In the genomic region with DNA sequence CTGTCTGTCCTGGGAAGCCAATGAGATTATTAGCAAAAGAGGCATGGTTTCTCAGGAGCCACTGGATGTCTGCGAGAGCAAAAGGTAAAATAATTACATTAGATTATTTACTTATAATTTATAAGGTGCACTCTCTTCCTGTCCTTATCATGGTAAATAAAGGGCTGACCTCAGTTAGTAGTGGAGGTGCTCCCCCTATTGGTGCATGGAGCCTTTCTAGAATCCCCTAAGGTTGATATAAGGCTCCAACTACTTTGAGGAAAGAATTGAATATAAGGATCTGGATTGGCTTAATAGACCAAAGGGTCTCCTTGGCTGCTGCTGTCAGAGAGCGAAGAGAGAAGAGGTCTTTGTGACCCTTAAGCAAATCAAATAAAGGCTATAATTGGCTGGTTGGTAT, we compare ENCODE assay signal across 13 mouse cellular contexts. TPM values are rescaled to one million over a fixed set of nuclear protein-coding genes. Genes with fewer than 3 reads are reported as not detected.
DNase-seq lines count a peak whose midpoint lies in the region; ATAC-seq and TF ChIP-seq lines count a peak whose summit lies in the region.
"Had no signal": no experiment of that assay in that cellular context is flagged by ENCODE, and none has a peak within 500 bp of the region (broad histone marks: within the 10 kb centered on the region; RNA-seq: fewer than 3 reads in every experiment).

No protein-coding gene starts in this region.

- TF ChIP-seq POLR2A in heart, adult 2 months (IDR thresholded peaks at IDR 0.05; ENCODE audit: insufficient read depth, low read depth, low read length): no peak
- TF ChIP-seq POLR2A in thymus, adult 2 months (IDR thresholded peaks at IDR 0.05; ENCODE audit: control insufficient read depth, extremely low read depth, insufficient read depth, low read length, poor library complexity): no peak

- no peak overlapping the region for H3K4me2 ChIP-seq in liver, postnatal 0 days (ENCODE audit: low read depth, low read length)
- H3K4me2 ChIP-seq in hindbrain, embryonic 12.5 days (replicated peaks): no peak overlapping the region
- H3K4me2 ChIP-seq: forebrain, embryonic 12.5 days; limb, embryonic 12.5 days; midbrain, embryonic 12.5 days had no signal

- intact Hi-C loops in heart, adult 2 months (cut with DNase I): no loop called here
- intact Hi-C loops in heart, postnatal 25 days (cut with DNase I): no loop called here

- H3K4me3 ChIP-seq in heart, adult 2 months: no peak overlapping the region
- H3K4me3 ChIP-seq in thymus, adult 2 months (ENCODE audit: control insufficient read depth, insufficient read depth, low read length): no peak overlapping the region
- no peak overlapping the region for H3K4me3 ChIP-seq in liver, postnatal 0 days (ENCODE audit: low read depth, low read length)
- H3K4me3 ChIP-seq in hindbrain, embryonic 12.5 days: no peak overlapping the region
- H3K4me3 ChIP-seq: forebrain, embryonic 12.5 days; limb, embryonic 12.5 days; midbrain, embryonic 12.5 days had no signal

- no peak overlapping the region for H3K27ac ChIP-seq in heart, adult 2 months
- no peak overlapping the region for H3K27ac ChIP-seq in thymus, adult 2 months (ENCODE audit: control insufficient read depth, insufficient read depth, low read length)
- H3K27ac ChIP-seq in liver, postnatal 0 days (ENCODE audit: low read depth): no peak overlapping the region
- no peak overlapping the region for H3K27ac ChIP-seq in hindbrain, embryonic 12.5 days
- H3K27ac ChIP-seq: forebrain, embryonic 12.5 days; limb, embryonic 12.5 days; midbrain, embryonic 12.5 days had no signal

- TF ChIP-seq CTCF in heart, adult 2 months (IDR thresholded peaks at IDR 0.05): peak; percentile 57
- no peak for TF ChIP-seq CTCF in thymus, adult 2 months (IDR thresholded peaks at IDR 0.05; ENCODE audit: borderline replicate concordance, control insufficient read depth, extremely low read depth, insufficient read depth, low read length, poor library complexity)
- peak; percentile 61 for TF ChIP-seq CTCF in liver, postnatal 0 days (IDR thresholded peaks at IDR 0.05; ENCODE audit: low read depth)

- H3K9me3 ChIP-seq in liver, postnatal 0 days (ENCODE audit: low read length): no peaks in the 10 kb centered on the region
- H3K9me3 ChIP-seq in hindbrain, embryonic 12.5 days (replicated peaks): no peaks in the 10 kb centered on the region
- H3K9me3 ChIP-seq: forebrain, embryonic 12.5 days; limb, embryonic 12.5 days; midbrain, embryonic 12.5 days had no signal

- TF ChIP-seq EP300 in heart, adult 2 months (IDR thresholded peaks at IDR 0.05; ENCODE audit: insufficient read depth, low read depth, low read length): no peak
- TF ChIP-seq EP300 in liver, postnatal 0 days (IDR thresholded peaks at IDR 0.05; ENCODE audit: low read depth): no peak

- no peaks in the 10 kb centered on the region for H3K27me3 ChIP-seq in heart, adult 2 months (ENCODE audit: control insufficient read depth, insufficient read depth, low read length)
- no peaks in the 10 kb centered on the region for H3K27me3 ChIP-seq in thymus, adult 2 months (ENCODE audit: control insufficient read depth, insufficient read depth, low read length)
- H3K27me3 ChIP-seq in liver, postnatal 0 days (ENCODE audit: insufficient read depth, low read length): no peaks in the 10 kb centered on the region
- no peaks in the 10 kb centered on the region for H3K27me3 ChIP-seq in hindbrain, embryonic 12.5 days
- H3K27me3 ChIP-seq: forebrain, embryonic 12.5 days; limb, embryonic 12.5 days; midbrain, embryonic 12.5 days had no signal

- H3K36me3 ChIP-seq in heart, adult 2 months (ENCODE audit: control insufficient read depth, insufficient read depth, low read length): no peaks in the 10 kb centered on the region
- no peaks in the 10 kb centered on the region for H3K36me3 ChIP-seq in thymus, adult 2 months (ENCODE audit: control insufficient read depth, insufficient read depth, low read length)
- no peaks in the 10 kb centered on the region for H3K36me3 ChIP-seq in liver, postnatal 0 days (replicated peaks; ENCODE audit: insufficient read depth, low read length)
- H3K36me3 ChIP-seq in hindbrain, embryonic 12.5 days: 0 out of 2 replicates have a peak, but pooled peaks cover 3% of the 10 kb centered on the region
- H3K36me3 ChIP-seq: forebrain, embryonic 12.5 days; limb, embryonic 12.5 days; midbrain, embryonic 12.5 days had no signal

- no peak overlapping the region for H3K9ac ChIP-seq in heart, adult 2 months (ENCODE audit: low read depth, low read length)
- no peak overlapping the region for H3K9ac ChIP-seq in liver, postnatal 0 days (replicated peaks)
- H3K9ac ChIP-seq in hindbrain, embryonic 12.5 days: no peak overlapping the region
- H3K9ac ChIP-seq: forebrain, embryonic 12.5 days; limb, embryonic 12.5 days; midbrain, embryonic 12.5 days had no signal

- ATAC-seq in liver, postnatal 0 days: no peak
- no peak for ATAC-seq in granulocyte monocyte progenitor cell, adult 5-6 weeks (replicated peaks; ENCODE audit: poor library complexity, severe bottlenecking)
- no peak for ATAC-seq in hindbrain, embryonic 12.5 days (ENCODE audit: low FRiP score)

- 91% methylated on average over 2 of the region's 2 CpGs for WGBS in heart, adult 2 months
- 96% methylated on average over 2 of the region's 2 CpGs for WGBS in thymus, adult 2 months
- WGBS in liver, postnatal 0 days (ENCODE audit: insufficient replicate concordance): 83% methylated on average over 2 of the region's 2 CpGs
- 98% methylated on average over 2 of the region's 2 CpGs for WGBS in hindbrain, embryonic 12.5 days

- DNase-seq in heart, adult 2 months: no peak
- no peak for DNase-seq in heart, postnatal 25 days (ENCODE audit: low spot score)
- DNase-seq in thymus, adult 2 months: peak; percentile 48
- no peak for DNase-seq in thymus, adult 18-20 months
- DNase-seq in liver, postnatal 0 days: no peak
- DNase-seq in testis, postnatal 10 days (ENCODE audit: low spot score): no peak
- DNase-seq: embryo, embryonic 11 days; heart, adult 11 months had no signal

- 0 out of 2 replicates have a peak, but pooled peaks cover 1% of the 10 kb centered on the region for H3K4me1 ChIP-seq in heart, adult 2 months (ENCODE audit: control insufficient read depth, insufficient read depth, low read length)
- no peaks in the 10 kb centered on the region for H3K4me1 ChIP-seq in thymus, adult 2 months (replicated peaks; ENCODE audit: control insufficient read depth, insufficient read depth, low read length)
- H3K4me1 ChIP-seq in liver, postnatal 0 days (ENCODE audit: insufficient read depth): no peaks in the 10 kb centered on the region
- no peaks in the 10 kb centered on the region for H3K4me1 ChIP-seq in hindbrain, embryonic 12.5 days
- H3K4me1 ChIP-seq: forebrain, embryonic 12.5 days; midbrain, embryonic 12.5 days had no signal

- H3K79me2 ChIP-seq in heart, adult 2 months (replicated peaks; ENCODE audit: control insufficient read depth, insufficient read depth, low read length): no peaks in the 10 kb centered on the region

RNA-seq across cellular contexts. Expression of a gene that starts 14.5 kb away (rescaled TPM):
- total RNA-seq in heart, adult 2 months (2021): 1 to 10 TPM; 5.1 to 5.2 TPM
- 3.6 and 5.9 TPM in 2 replicates for polyA plus RNA-seq in heart, adult 2 months (2012; rRNA removed)
- 1 to 10 TPM; 5.2 to 5.7 TPM for total RNA-seq in heart, postnatal 25 days (2021)
- 9.3 and 9.6 TPM in 2 replicates for polyA plus RNA-seq in thymus, adult 2 months (2012; rRNA removed)
- polyA plus RNA-seq in liver, postnatal 0 days (2015; fragmentation: Nextera tagmentation; extraction: Ambion mirVana): 0.63 and 1.1 TPM in 2 replicates
- total RNA-seq in granulocyte monocyte progenitor cell, adult 5-6 weeks (2014; fragmentation: Nextera tagmentation): 6.6 and 8.5 TPM in 2 replicates
- total RNA-seq in granulocyte monocyte progenitor cell, adult 5-6 weeks (2017): 5.0 and 5.1 TPM in 2 replicates
- 8.4 and 8.8 TPM in 2 replicates for polyA plus RNA-seq in hindbrain, embryonic 12.5 days (2016; fragmentation: Nextera tagmentation; extraction: Ambion mirVana)

RNA-seq across cellular contexts. Expression of a gene that starts 14.6 kb away (rescaled TPM):
- total RNA-seq in heart, adult 2 months (2021): 10 to 100 TPM; 27.3 to 31.1 TPM
- polyA plus RNA-seq in heart, adult 2 months (2012; rRNA removed): 27.1 and 30.1 TPM in 2 replicates
- total RNA-seq in heart, postnatal 25 days (2021): 10 to 100 TPM; 31.7 to 33.3 TPM
- polyA plus RNA-seq in thymus, adult 2 months (2012; rRNA removed): 52.0 and 53.7 TPM in 2 replicates
- 30.6 and 34.2 TPM in 2 replicates for polyA plus RNA-seq in liver, postnatal 0 days (2015; fragmentation: Nextera tagmentation; extraction: Ambion mirVana)
- 53.0 and 54.1 TPM in 2 replicates for total RNA-seq in granulocyte monocyte progenitor cell, adult 5-6 weeks (2014; fragmentation: Nextera tagmentation)
- 80.7 and 82.3 TPM in 2 replicates for total RNA-seq in granulocyte monocyte progenitor cell, adult 5-6 weeks (2017)
- polyA plus RNA-seq in hindbrain, embryonic 12.5 days (2016; fragmentation: Nextera tagmentation; extraction: Ambion mirVana): 60.9 and 61.5 TPM in 2 replicates

RNA-seq across cellular contexts. Expression of a gene that starts 53.5 kb away (rescaled TPM):
- total RNA-seq in heart, adult 2 months (2021): 10 to 100 TPM in 1 of 2 experiments, 1 to 10 TPM in 1; 9.1 to 10.3 TPM
- 4.8 and 8.2 TPM in 2 replicates for polyA plus RNA-seq in heart, adult 2 months (2012; rRNA removed)
- total RNA-seq in heart, postnatal 25 days (2021): 1 to 10 TPM; 9.3 to 9.8 TPM
- 4.2 and 5.5 TPM in 2 replicates for polyA plus RNA-seq in thymus, adult 2 months (2012; rRNA removed)
- polyA plus RNA-seq in liver, postnatal 0 days (2015; fragmentation: Nextera tagmentation; extraction: Ambion mirVana): 1.1 and 1.8 TPM in 2 replicates
- 6.4 and 8.4 TPM in 2 replicates for total RNA-seq in granulocyte monocyte progenitor cell, adult 5-6 weeks (2014; fragmentation: Nextera tagmentation)
- total RNA-seq in granulocyte monocyte progenitor cell, adult 5-6 weeks (2017): 4.7 and 6.6 TPM in 2 replicates
- polyA plus RNA-seq in hindbrain, embryonic 12.5 days (2016; fragmentation: Nextera tagmentation; extraction: Ambion mirVana): 6.3 and 6.9 TPM in 2 replicates
